Mouse (Mus musculus) R1 (cell line): ENCODE data around the gene Vmn1r52.
"Not testable (repeated sequence)": the region's sequence is repeated elsewhere in the genome, so short reads cannot be mapped to it uniquely, and the experiment has no call there.

ENCODE experiments used
- DNase-seq: peaks from one replicate; pipeline ENCODE4 v3.0.0-alpha.2; 2018; ENCODE audit warnings: low read depth, low spot score

Vmn1r52 gene

GRCm38 (mm10) chr6:90174508-90174907 lies at the start of gene Vmn1r52:
TSS of gene Vmn1r52 (plus strand) at chr6:90174808.
- DNase-seq, result no peak

- DNase-seq, result no peak
These were observed 14.5 kb upstream of the Vmn1r52 start for GRCm38 (mm10) chr6:90160139-90160538.

GRCm38 (mm10) chr6:90202493-90202892 lies 27.9 kb downstream of the Vmn1r52 start, which contains the start of gene V1ra8:
TSS of gene V1ra8 (plus strand) at chr6:90202793.
- DNase-seq, result not testable (repeated sequence)

GRCm38 (mm10) chr6:90224338-90224737 lies 49.7 kb downstream of the Vmn1r52 start, which contains the start of gene Vmn1r53:
TSS of gene Vmn1r53 (minus strand) at chr6:90224438.
- DNase-seq, result no peak
